Mouse (Mus musculus): ENCODE results near the gene Pomgnt2. TPM values are rescaled to one million over a fixed set of nuclear protein-coding genes. Genes with fewer than 3 reads are reported as not detected.
"Not testable (repeated sequence)": the region's sequence is repeated elsewhere in the genome, so short reads cannot be mapped to it uniquely, and the experiment has no call there.

Gene Pomgnt2
- polyA plus RNA-seq, 1 experiment from 2014 or later: 7.9 TPM

DNA sequence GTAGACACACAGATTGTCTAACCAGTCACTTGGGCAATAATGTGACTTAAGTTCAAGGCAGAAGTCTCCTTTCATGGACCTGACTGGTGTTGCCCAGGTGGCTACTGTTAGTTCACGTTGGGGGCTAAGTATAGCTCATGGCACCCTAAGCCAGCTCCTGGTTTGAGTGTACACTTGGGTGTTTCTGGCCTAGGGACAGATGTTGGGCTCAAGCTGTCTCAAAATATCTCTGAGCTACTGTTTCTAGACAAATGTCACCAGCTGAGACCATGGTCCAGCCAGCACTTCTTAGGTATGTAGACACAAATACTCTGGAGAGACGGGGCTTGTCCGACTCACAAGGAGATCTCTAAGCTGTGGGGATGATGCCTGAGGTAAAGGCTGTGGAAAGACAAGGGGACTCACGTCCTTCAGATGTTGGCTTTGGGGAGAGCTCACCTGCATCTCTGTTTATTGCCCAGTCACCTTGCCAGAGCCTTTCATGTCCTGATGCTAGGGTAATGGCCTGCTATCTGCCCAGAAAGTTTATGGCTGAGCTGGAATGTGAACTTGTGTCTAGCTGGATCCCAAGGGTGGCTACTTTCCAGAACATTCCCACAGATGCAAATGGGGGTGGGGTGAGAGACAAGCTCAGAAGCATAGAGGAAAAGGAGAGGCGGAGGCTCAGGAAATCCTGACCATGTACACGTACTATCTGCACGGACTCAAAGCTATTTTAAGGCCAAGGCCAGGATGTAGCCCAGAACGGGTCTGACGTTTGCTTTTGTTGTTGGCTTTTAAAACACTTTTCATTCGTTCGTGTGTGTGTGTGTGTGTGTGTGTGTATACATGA, 31.2 kb upstream of the Pomgnt2 start:
- no peak overlapping the region for H3K4me2 ChIP-seq (ENCODE audit: low read depth, severe bottlenecking)
- ATAC-seq (ENCODE audit: insufficient number of reproducible peaks, low FRiP score, low TSS enrichment, low read depth): no peak
- H3K4me3 ChIP-seq (ENCODE audit: low read depth, low read length): no peak overlapping the region
- H3K27me3 ChIP-seq (ENCODE audit: control insufficient read depth, insufficient read depth, low read length): no peaks in the 10 kb centered on the region
- WGBS: 85% methylated on average over 11 of the region's 11 CpGs
- H3K9me3 ChIP-seq (ENCODE audit: control insufficient read depth, low read length): no peaks in the 10 kb centered on the region
- no peak overlapping the region; the same call in 1 of the 2 replicates for H3K27ac ChIP-seq (replicated peaks; ENCODE audit: low read depth, low read length)
- no peak overlapping the region for H3K9ac ChIP-seq (ENCODE audit: low read length)
- DNase-seq (ENCODE audit: low spot score): no peak
- peaks cover 10% of the 10 kb centered on the region for H3K4me1 ChIP-seq (ENCODE audit: control insufficient read depth, insufficient read depth, low read length)
- H3K36me3 ChIP-seq (ENCODE audit: control insufficient read depth, insufficient read depth, low read length): no peaks in the 10 kb centered on the region

DNA sequence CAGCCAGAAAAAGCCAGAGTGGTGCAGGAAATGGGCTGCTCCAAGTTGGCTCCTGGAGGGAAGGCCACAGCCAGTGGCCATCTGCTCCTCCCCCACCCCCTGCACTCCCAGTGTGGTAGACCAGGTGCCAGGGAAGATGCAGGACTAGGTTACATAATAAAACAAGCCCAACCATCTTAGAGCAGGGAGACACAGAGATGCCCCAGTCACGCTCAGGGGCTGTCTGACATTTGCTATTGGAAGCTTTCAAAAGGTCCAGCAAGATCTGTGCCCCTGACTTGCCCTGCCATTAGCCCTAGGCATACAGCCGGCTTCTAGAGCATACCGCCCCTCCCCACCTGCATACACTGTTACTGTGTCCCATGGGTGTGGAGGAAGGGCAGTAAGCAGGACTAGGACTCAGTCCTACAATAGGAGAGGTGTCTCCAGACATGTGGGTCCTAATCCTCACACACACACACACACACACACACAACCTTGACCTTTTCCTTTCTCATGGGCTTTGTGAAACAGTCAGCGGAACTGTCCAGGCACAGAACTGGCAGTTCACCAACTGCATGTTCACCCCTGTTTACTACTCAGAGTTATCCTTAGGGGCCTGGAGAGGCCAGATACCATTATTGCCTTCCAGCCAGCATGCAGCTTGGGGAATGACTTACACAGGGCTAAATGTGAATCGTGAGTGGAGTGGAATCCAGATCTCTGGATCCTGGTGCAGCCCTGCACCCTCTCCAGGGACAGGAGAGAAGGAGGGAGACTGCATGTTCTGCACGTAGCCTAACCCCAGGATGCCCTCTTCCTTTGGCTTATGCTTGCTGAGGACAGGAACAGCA, 30.4 kb upstream of the Pomgnt2 start:
- no peak overlapping the region for H3K9ac ChIP-seq (ENCODE audit: low read length)
- no peak overlapping the region; the same call in 1 of the 2 replicates for H3K27ac ChIP-seq (replicated peaks; ENCODE audit: low read depth, low read length)
- H3K36me3 ChIP-seq (ENCODE audit: control insufficient read depth, insufficient read depth, low read length): no peaks in the 10 kb centered on the region
- H3K4me2 ChIP-seq (ENCODE audit: low read depth, severe bottlenecking): no peak overlapping the region
- 77% methylated on average over 6 of the region's 6 CpGs for whole genome bisulfite sequencing
- no peak overlapping the region for H3K4me3 ChIP-seq (ENCODE audit: low read depth, low read length)
- ATAC-seq (ENCODE audit: insufficient number of reproducible peaks, low FRiP score, low TSS enrichment, low read depth) (no peak), DNase-seq (ENCODE audit: low spot score) (no peak)
- H3K27me3 ChIP-seq (ENCODE audit: control insufficient read depth, insufficient read depth, low read length): no peaks in the 10 kb centered on the region
- H3K4me1 ChIP-seq (ENCODE audit: control insufficient read depth, insufficient read depth, low read length): peaks cover 10% of the 10 kb centered on the region
- no peaks in the 10 kb centered on the region for H3K9me3 ChIP-seq (ENCODE audit: control insufficient read depth, low read length)

DNA sequence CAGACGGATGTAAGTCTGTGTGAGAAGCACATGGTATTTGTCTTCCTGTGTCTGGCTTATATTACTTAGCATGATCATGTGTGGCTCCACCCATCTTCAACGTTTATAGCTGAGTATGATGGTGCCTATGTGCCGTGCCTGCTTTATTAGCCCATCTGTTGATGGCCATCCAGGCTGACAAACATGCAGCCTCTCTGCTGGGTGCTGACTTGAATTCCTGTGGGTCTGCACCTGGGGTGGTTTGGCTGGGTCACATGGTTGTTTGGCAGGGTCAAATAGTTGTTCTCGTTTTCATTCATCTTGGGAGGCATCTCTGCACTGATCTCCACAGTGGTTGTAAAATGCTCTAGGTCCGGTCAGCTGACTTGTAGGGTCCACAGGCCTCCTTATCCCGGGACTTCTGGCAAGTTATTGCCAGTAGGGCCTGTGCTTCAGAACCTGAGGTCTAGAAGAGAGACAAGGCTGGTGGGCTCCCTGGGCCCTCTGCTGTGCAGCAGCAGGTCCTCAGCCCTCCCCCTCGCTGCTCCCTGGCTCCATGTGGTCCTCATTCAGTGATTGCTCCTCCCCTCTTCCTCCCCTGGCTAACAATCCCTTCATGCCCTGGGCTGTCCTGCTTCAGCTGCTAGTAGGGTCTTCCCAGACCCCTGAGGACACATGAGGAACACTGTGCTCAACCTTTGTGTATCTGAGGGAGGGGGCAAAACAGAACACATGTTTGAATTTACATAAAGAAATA, 29.1 kb upstream of the Pomgnt2 start:
- Histone ChIP-seq H3K27ac (replicated peaks; ENCODE audit: low read depth, low read length) (no peak overlapping the region), H3K9me3 (ENCODE audit: control insufficient read depth, low read length) (no peaks in the 10 kb centered on the region), H3K9ac (ENCODE audit: low read length) (no peak overlapping the region), H3K4me1 (ENCODE audit: control insufficient read depth, insufficient read depth, low read length) (peaks cover 10% of the 10 kb centered on the region), H3K27me3 (ENCODE audit: control insufficient read depth, insufficient read depth, low read length) (no peaks in the 10 kb centered on the region), H3K4me2 (ENCODE audit: low read depth, severe bottlenecking) (no peak overlapping the region), H3K36me3 (ENCODE audit: control insufficient read depth, insufficient read depth, low read length) (no peaks in the 10 kb centered on the region), H3K4me3 (ENCODE audit: low read depth, low read length) (no peak overlapping the region)
- ATAC-seq (ENCODE audit: insufficient number of reproducible peaks, low FRiP score, low TSS enrichment, low read depth): no peak
- peak; percentile 34 for DNase-seq (ENCODE audit: low spot score)
- 45% methylated on average over 7 of the region's 7 CpGs for WGBS

DNA sequence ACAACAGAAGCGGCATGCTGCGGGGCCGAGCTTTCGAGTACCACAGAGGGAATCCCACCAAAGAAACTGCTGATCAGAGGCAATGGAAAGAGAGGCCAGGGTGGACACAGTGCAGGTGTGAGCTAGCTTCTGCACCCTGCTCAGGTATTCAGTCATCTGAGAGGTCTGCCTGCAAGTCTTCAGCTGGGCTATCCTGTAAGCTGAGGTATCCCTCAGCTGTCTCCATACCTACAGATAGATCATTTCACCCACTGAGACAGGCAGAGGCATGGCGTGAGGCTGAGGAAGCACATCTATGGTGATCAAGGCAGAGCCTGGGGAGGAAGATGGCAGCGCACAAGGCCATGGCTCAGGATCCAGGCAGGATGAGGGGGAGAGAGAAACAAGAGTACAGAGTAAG, 27.5 kb upstream of the Pomgnt2 start:
- Histone ChIP-seq H3K9me3 (ENCODE audit: control insufficient read depth, low read length) (no peaks in the 10 kb centered on the region), H3K4me3 (ENCODE audit: low read depth, low read length) (no peak overlapping the region), H3K4me2 (ENCODE audit: low read depth, severe bottlenecking) (no peak overlapping the region), H3K4me1 (ENCODE audit: control insufficient read depth, insufficient read depth, low read length) (peaks cover 10% of the 10 kb centered on the region), H3K36me3 (ENCODE audit: control insufficient read depth, insufficient read depth, low read length) (no peaks in the 10 kb centered on the region), H3K27ac (replicated peaks; ENCODE audit: low read depth, low read length) (no peak overlapping the region), H3K9ac (ENCODE audit: low read length) (no peak overlapping the region), H3K27me3 (ENCODE audit: control insufficient read depth, insufficient read depth, low read length) (no peaks in the 10 kb centered on the region)
- ATAC-seq (ENCODE audit: insufficient number of reproducible peaks, low FRiP score, low TSS enrichment, low read depth): no peak
- 93% methylated on average over 6 of the region's 6 CpGs for WGBS
- no peak for DNase-seq (ENCODE audit: low spot score)

DNA sequence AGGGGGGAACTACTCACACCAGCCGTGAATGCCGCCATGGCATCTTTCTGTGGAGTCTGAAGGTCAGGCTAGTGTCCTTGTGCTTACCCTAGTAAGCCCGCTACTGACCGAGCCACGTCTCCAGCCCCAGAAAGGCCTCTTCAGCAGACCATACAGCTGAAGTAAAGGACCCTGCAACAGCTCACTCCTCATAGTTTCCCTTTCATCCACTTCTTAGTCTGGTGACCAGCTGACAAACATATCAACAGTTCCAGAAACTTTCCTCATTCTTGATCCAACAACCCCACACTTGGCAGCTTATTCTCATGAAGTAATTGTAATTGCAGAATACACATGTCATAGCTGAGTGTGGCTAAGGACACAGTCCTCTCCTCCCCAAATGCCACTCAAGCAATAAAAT, 27.0 kb upstream of the Pomgnt2 start:
- Histone ChIP-seq H3K9ac (ENCODE audit: low read length) (no peak overlapping the region), H3K27ac (replicated peaks; ENCODE audit: low read depth, low read length) (no peak overlapping the region), H3K4me1 (ENCODE audit: control insufficient read depth, insufficient read depth, low read length) (peaks cover 10% of the 10 kb centered on the region), H3K27me3 (ENCODE audit: control insufficient read depth, insufficient read depth, low read length) (no peaks in the 10 kb centered on the region), H3K4me2 (ENCODE audit: low read depth, severe bottlenecking) (no peak overlapping the region), H3K9me3 (ENCODE audit: control insufficient read depth, low read length) (no peaks in the 10 kb centered on the region), H3K36me3 (ENCODE audit: control insufficient read depth, insufficient read depth, low read length) (no peaks in the 10 kb centered on the region), H3K4me3 (ENCODE audit: low read depth, low read length) (no peak overlapping the region)
- ATAC-seq (ENCODE audit: insufficient number of reproducible peaks, low FRiP score, low TSS enrichment, low read depth) (no peak), DNase-seq (ENCODE audit: low spot score) (no peak)
- WGBS: 81% methylated on average over 5 of the region's 5 CpGs

DNA sequence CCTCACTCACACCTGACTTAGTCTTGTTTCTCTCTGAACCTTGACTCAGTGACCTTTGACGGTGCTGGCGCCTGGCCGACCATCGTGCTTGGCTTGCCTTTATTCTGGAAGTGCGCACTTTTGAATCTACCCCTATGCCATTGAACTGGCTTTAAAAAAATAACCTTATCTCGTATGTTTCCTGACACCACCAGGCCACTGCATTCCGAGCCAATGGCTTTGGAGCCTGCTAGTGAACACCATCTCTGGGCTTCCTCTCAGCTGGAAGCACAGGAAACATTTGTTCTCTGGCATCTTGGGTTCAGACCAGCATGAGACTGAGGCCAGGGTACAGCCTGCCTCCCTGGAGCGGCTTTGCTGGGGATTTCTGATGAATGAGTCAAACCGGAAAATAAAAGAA, 25.9 kb upstream of the Pomgnt2 start:
- no peak for ATAC-seq (ENCODE audit: insufficient number of reproducible peaks, low FRiP score, low TSS enrichment, low read depth)
- Histone ChIP-seq H3K9me3 (ENCODE audit: control insufficient read depth, low read length) (no peaks in the 10 kb centered on the region), H3K27me3 (ENCODE audit: control insufficient read depth, insufficient read depth, low read length) (no peaks in the 10 kb centered on the region), H3K4me3 (ENCODE audit: low read depth, low read length) (no peak overlapping the region), H3K4me1 (ENCODE audit: control insufficient read depth, insufficient read depth, low read length) (peaks cover 10% of the 10 kb centered on the region), H3K9ac (ENCODE audit: low read length) (no peak overlapping the region), H3K36me3 (ENCODE audit: control insufficient read depth, insufficient read depth, low read length) (no peaks in the 10 kb centered on the region), H3K27ac (replicated peaks; ENCODE audit: low read depth, low read length) (no peak overlapping the region), H3K4me2 (ENCODE audit: low read depth, severe bottlenecking) (no peak overlapping the region)
- 66% methylated on average over 9 of the region's 9 CpGs for WGBS
- DNase-seq (ENCODE audit: low spot score): no peak

DNA sequence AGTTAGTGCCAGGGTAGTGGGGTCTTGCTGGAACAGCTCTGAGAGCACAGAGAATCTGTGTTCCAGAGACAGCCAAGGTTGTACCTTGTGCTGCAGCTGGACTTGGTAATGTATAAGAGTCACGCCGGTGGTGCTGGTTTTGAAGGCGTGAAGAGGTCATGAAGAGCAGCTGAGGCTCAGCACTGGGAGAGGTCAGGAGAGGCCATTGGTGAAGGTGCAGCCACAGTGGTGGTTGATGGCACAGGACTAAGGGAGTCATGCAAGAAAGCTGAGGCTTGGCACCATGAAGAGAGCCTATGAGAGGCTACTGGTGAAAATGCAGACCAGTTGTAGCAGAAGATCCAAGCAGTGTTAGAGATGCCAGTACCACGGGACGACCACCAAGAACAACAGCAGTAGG, 24.7 kb upstream of the Pomgnt2 start:
- Histone ChIP-seq H3K4me1 (ENCODE audit: control insufficient read depth, insufficient read depth, low read length) (peaks cover 7% of the 10 kb centered on the region; the same call in 1 of the 2 replicates), H3K4me3 (ENCODE audit: low read depth, low read length) (no peak overlapping the region), H3K27ac (replicated peaks; ENCODE audit: low read depth, low read length) (no peak overlapping the region), H3K9ac (ENCODE audit: low read length) (no peak overlapping the region), H3K4me2 (ENCODE audit: low read depth, severe bottlenecking) (no peak overlapping the region), H3K36me3 (ENCODE audit: control insufficient read depth, insufficient read depth, low read length) (no peaks in the 10 kb centered on the region), H3K9me3 (ENCODE audit: control insufficient read depth, low read length) (no peaks in the 10 kb centered on the region), H3K27me3 (ENCODE audit: control insufficient read depth, insufficient read depth, low read length) (no peaks in the 10 kb centered on the region)
- ATAC-seq (ENCODE audit: insufficient number of reproducible peaks, low FRiP score, low TSS enrichment, low read depth): no peak
- WGBS: 88% methylated on average over 5 of the region's 5 CpGs
- DNase-seq (ENCODE audit: low spot score): no peak

DNA sequence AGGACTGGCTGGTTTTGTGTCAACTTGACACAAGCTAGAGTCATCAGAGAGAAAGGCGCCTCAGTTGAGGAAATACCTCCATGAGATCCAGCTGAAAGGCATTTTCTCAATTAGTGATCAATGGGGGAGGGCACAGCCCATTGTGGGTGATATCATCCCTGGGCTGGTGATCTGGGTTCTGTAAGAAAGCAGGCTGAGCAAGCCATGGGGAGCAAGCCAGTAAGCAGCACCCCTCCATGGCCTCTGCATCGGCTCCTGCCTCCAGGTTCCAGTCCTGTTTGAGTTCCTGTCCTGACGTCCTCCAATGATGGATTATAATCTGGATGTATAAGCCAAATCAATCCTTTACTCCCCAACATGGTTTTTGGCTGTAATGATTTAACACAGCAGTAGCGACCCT, 24.3 kb upstream of the Pomgnt2 start:
- ATAC-seq (ENCODE audit: insufficient number of reproducible peaks, low FRiP score, low TSS enrichment, low read depth); H3K36me3 ChIP-seq (ENCODE audit: control insufficient read depth, insufficient read depth, low read length): not testable (repeated sequence)

More for the DNA sequence above, 24.3 kb upstream of the Pomgnt2 start:
- not testable (repeated sequence) for H3K4me1 ChIP-seq (ENCODE audit: control insufficient read depth, insufficient read depth, low read length); H3K4me3 ChIP-seq (ENCODE audit: low read depth, low read length); DNase-seq (ENCODE audit: low spot score); H3K27ac ChIP-seq (replicated peaks; ENCODE audit: low read depth, low read length); H3K4me2 ChIP-seq (ENCODE audit: low read depth, severe bottlenecking); H3K27me3 ChIP-seq (ENCODE audit: control insufficient read depth, insufficient read depth, low read length); H3K9ac ChIP-seq (ENCODE audit: low read length); H3K9me3 ChIP-seq (ENCODE audit: control insufficient read depth, low read length)
- 89% methylated on average over 4 of the region's 4 CpGs for WGBS
